Comparison of ENCODE assay signal across 17 mouse cellular contexts in genomic region chr2:172340936-172341335, GRCm38 (mm10). TPM values are rescaled to one million over a fixed set of nuclear protein-coding genes. Genes with fewer than 3 reads are reported as not detected.
DNase-seq lines count a peak whose midpoint lies in the region; ATAC-seq and TF ChIP-seq lines count a peak whose summit lies in the region.
"Had no signal": no experiment of that assay in that cellular context is flagged by ENCODE, and none has a peak within 500 bp of the region (broad histone marks: within the 10 kb centered on the region; RNA-seq: fewer than 3 reads in every experiment).

No protein-coding gene starts in this region.

- no peak overlapping the region for H3K4me2 ChIP-seq in forebrain, embryonic 13.5 days
- no peak overlapping the region for H3K4me2 ChIP-seq in forebrain, embryonic 12.5 days
- H3K4me2 ChIP-seq in forebrain, embryonic 15.5 days (replicated peaks): no peak overlapping the region
- H3K4me2 ChIP-seq: embryonic facial prominence, embryonic 13.5 days; embryonic facial prominence, embryonic 15.5 days had no signal

- H3K27me3 ChIP-seq in forebrain, embryonic 13.5 days: no peaks in the 10 kb centered on the region
- no peaks in the 10 kb centered on the region for H3K27me3 ChIP-seq in forebrain, embryonic 12.5 days
- no peaks in the 10 kb centered on the region for H3K27me3 ChIP-seq in forebrain, embryonic 15.5 days
- H3K27me3 ChIP-seq: embryonic facial prominence, embryonic 13.5 days; embryonic facial prominence, embryonic 15.5 days had no signal

- ATAC-seq in forebrain, embryonic 13.5 days: no peak
- no peak for ATAC-seq in forebrain, embryonic 12.5 days (ENCODE audit: low FRiP score)
- no peak for ATAC-seq in forebrain, embryonic 15.5 days (replicated peaks)
- no peak for ATAC-seq in monocyte, adult 5-6 weeks (replicated peaks; ENCODE audit: insufficient number of reproducible peaks, low FRiP score, low TSS enrichment, poor library complexity, severe bottlenecking)
- ATAC-seq in frontal cortex, adult (ENCODE audit: low TSS enrichment): no peak

- H3K9me3 ChIP-seq in forebrain, embryonic 13.5 days (replicated peaks): no peaks in the 10 kb centered on the region
- H3K9me3 ChIP-seq in forebrain, embryonic 12.5 days: no peaks in the 10 kb centered on the region
- no peaks in the 10 kb centered on the region for H3K9me3 ChIP-seq in forebrain, embryonic 15.5 days
- H3K9me3 ChIP-seq: embryonic facial prominence, embryonic 13.5 days; embryonic facial prominence, embryonic 15.5 days had no signal

- 15% methylated on average over 3 of the region's 3 CpGs for WGBS in forebrain, embryonic 13.5 days
- 24% methylated on average over 3 of the region's 3 CpGs for WGBS in forebrain, embryonic 12.5 days
- WGBS in forebrain, embryonic 15.5 days: 16% methylated on average over 3 of the region's 3 CpGs

- no peak overlapping the region for H3K4me3 ChIP-seq in forebrain, embryonic 13.5 days
- no peak overlapping the region for H3K4me3 ChIP-seq in forebrain, embryonic 12.5 days (replicated peaks)
- H3K4me3 ChIP-seq in forebrain, embryonic 15.5 days: no peak overlapping the region
- H3K4me3 ChIP-seq: embryonic facial prominence, embryonic 13.5 days; embryonic facial prominence, embryonic 15.5 days; erythroblast, embryonic 14.5 days had no signal

- no peak overlapping the region for H3K9ac ChIP-seq in forebrain, embryonic 13.5 days
- no peak overlapping the region for H3K9ac ChIP-seq in forebrain, embryonic 12.5 days
- no peak overlapping the region for H3K9ac ChIP-seq in forebrain, embryonic 15.5 days (replicated peaks)
- H3K9ac ChIP-seq: embryonic facial prominence, embryonic 13.5 days; embryonic facial prominence, embryonic 15.5 days had no signal

- no peak for TF ChIP-seq CTCF in brain, embryonic 14.5 days (IDR thresholded peaks at IDR 0.05; ENCODE audit: borderline replicate concordance, extremely low read depth, insufficient read depth, insufficient read length)

- DNase-seq in brain, embryonic 14.5 days (ENCODE audit: low read depth): peak; percentile 77
- DNase-seq: adrenal gland, adult 2 months; adrenal gland, postnatal 10 days; adrenal gland, postnatal 25 days; cerebellum, adult 11-12 months; cerebellum, adult 8-10 months; cerebellum, adult 9-11 months; cerebellum, postnatal 36 days; embryo, embryonic 11 days had no signal

- no peaks in the 10 kb centered on the region for H3K36me3 ChIP-seq in forebrain, embryonic 13.5 days (ENCODE audit: poor library complexity, severe bottlenecking)
- no peaks in the 10 kb centered on the region for H3K36me3 ChIP-seq in forebrain, embryonic 12.5 days (replicated peaks)
- no peaks in the 10 kb centered on the region for H3K36me3 ChIP-seq in forebrain, embryonic 15.5 days
- H3K36me3 ChIP-seq: embryonic facial prominence, embryonic 13.5 days; embryonic facial prominence, embryonic 15.5 days had no signal

- peak overlapping the region; percentile 54 for H3K27ac ChIP-seq in forebrain, embryonic 13.5 days
- H3K27ac ChIP-seq in forebrain, embryonic 12.5 days: no peak overlapping the region; the same call in 1 of the 2 replicates
- H3K27ac ChIP-seq in forebrain, embryonic 15.5 days (replicated peaks): peak overlapping the region; percentile 54
- H3K27ac ChIP-seq: embryonic facial prominence, embryonic 13.5 days; embryonic facial prominence, embryonic 15.5 days had no signal

- H3K4me1 ChIP-seq in forebrain, embryonic 13.5 days: peaks cover 45% of the 10 kb centered on the region
- H3K4me1 ChIP-seq in forebrain, embryonic 12.5 days: peaks cover 32% of the 10 kb centered on the region
- H3K4me1 ChIP-seq in forebrain, embryonic 15.5 days: peaks cover 44% of the 10 kb centered on the region

- TF ChIP-seq POLR2A in brain, embryonic 14.5 days (IDR thresholded peaks at IDR 0.05; ENCODE audit: borderline replicate concordance, extremely low read depth, insufficient read depth, insufficient read length, poor library complexity, severe bottlenecking): no peak

RNA-seq across cellular contexts. Expression of gene Fam210b, which starts 4.4 kb away (rescaled TPM):
- polyA plus RNA-seq in forebrain, embryonic 13.5 days (2015; fragmentation: Nextera tagmentation; extraction: Ambion mirVana): 39.5 and 41.9 TPM in 2 replicates
- 22.4 and 24.1 TPM in 2 replicates for polyA plus RNA-seq in forebrain, embryonic 12.5 days (2016; fragmentation: Nextera tagmentation; extraction: Ambion mirVana)
- polyA plus RNA-seq in brain, embryonic 14.5 days (2012; rRNA removed): 21.6 and 29.5 TPM in 2 replicates
- polyA plus RNA-seq in forebrain, embryonic 15.5 days (2015; fragmentation: Nextera tagmentation; extraction: Ambion mirVana): 75.9 and 76.8 TPM in 2 replicates
- 7.1 to 7.7 TPM (median 7.5 TPM) in 3 replicates for total RNA-seq in monocyte, adult 5-6 weeks (2017)

RNA-seq across cellular contexts. Expression of gene Aurka, which starts 29.4 kb away (rescaled TPM):
- polyA plus RNA-seq in forebrain, embryonic 13.5 days (2015; fragmentation: Nextera tagmentation; extraction: Ambion mirVana): 100 and 102 TPM in 2 replicates
- 136 and 146 TPM in 2 replicates for polyA plus RNA-seq in forebrain, embryonic 12.5 days (2016; fragmentation: Nextera tagmentation; extraction: Ambion mirVana)
- 20.4 and 31.9 TPM in 2 replicates for polyA plus RNA-seq in brain, embryonic 14.5 days (2012; rRNA removed)
- 47.7 and 55.4 TPM in 2 replicates for polyA plus RNA-seq in forebrain, embryonic 15.5 days (2015; fragmentation: Nextera tagmentation; extraction: Ambion mirVana)
- total RNA-seq in monocyte, adult 5-6 weeks (2017): 3.1 to 6.5 TPM (median 4.9 TPM) in 3 replicates

RNA-seq across cellular contexts. Expression of gene Cstf1, which starts 29.5 kb away (rescaled TPM):
- polyA plus RNA-seq in forebrain, embryonic 13.5 days (2015; fragmentation: Nextera tagmentation; extraction: Ambion mirVana): 36.8 and 37.9 TPM in 2 replicates
- polyA plus RNA-seq in forebrain, embryonic 12.5 days (2016; fragmentation: Nextera tagmentation; extraction: Ambion mirVana): 44.1 and 45.4 TPM in 2 replicates
- 43.2 and 46.1 TPM in 2 replicates for polyA plus RNA-seq in brain, embryonic 14.5 days (2012; rRNA removed)
- 30.8 and 35.8 TPM in 2 replicates for polyA plus RNA-seq in forebrain, embryonic 15.5 days (2015; fragmentation: Nextera tagmentation; extraction: Ambion mirVana)
- 9.0 to 17.3 TPM (median 12.8 TPM) in 3 replicates for total RNA-seq in monocyte, adult 5-6 weeks (2017)

RNA-seq across cellular contexts. Expression of gene Cass4, which starts 52.7 kb away (rescaled TPM):
- 0.05 TPM in 1 of 2 replicates, not detected in the other for polyA plus RNA-seq in forebrain, embryonic 13.5 days (2015; fragmentation: Nextera tagmentation; extraction: Ambion mirVana)
- 0.17 and 0.18 TPM in 2 replicates for polyA plus RNA-seq in forebrain, embryonic 12.5 days (2016; fragmentation: Nextera tagmentation; extraction: Ambion mirVana)
- polyA plus RNA-seq in brain, embryonic 14.5 days (2012; rRNA removed): 0.06 and 0.11 TPM in 2 replicates
- 0.05 and 0.09 TPM in 2 replicates for polyA plus RNA-seq in forebrain, embryonic 15.5 days (2015; fragmentation: Nextera tagmentation; extraction: Ambion mirVana)
- 1.5 to 17.7 TPM (median 9.5 TPM) in 3 replicates for total RNA-seq in monocyte, adult 5-6 weeks (2017)
- total RNA-seq: adrenal gland, postnatal 25 days had no signal
- polyA plus RNA-seq: erythroblast, embryonic 14.5 days had no signal
